Mouse (Mus musculus) embryonic fibroblast, embryonic 13.5 days (primary cell): ENCODE measurements around the gene Hrh3.

Experiments used
- CTCF ChIP-seq: IDR thresholded peaks from 2 replicates; pipeline ENCODE4 v1.5.1; 2011; ENCODE audit warnings: mild to moderate bottlenecking, control low read depth, low read length, moderate library complexity, borderline replicate concordance; ENCODE audit not compliant: insufficient read depth
- POLR2A ChIP-seq: IDR thresholded peaks from 2 replicates; pipeline ENCODE4 v1.6.1; 2011; ENCODE audit warnings: low read depth, mild to moderate bottlenecking, control low read depth, low read length, moderate library complexity

- no peak for TF ChIP-seq CTCF
- TF ChIP-seq POLR2A, result no peak
These were observed 4.8 kb downstream of the Hrh3 start for GRCm38 (mm10) chr2:180099529-180099928.
